Mouse (Mus musculus): ENCODE measurements at regions not wholly inside any gene's neighbourhood (a gene's known extent, or its start where the extent isn't known, plus 50 kb on each side); places are given as distances from the start of the nearest gene placed in this dataset.

DNA sequence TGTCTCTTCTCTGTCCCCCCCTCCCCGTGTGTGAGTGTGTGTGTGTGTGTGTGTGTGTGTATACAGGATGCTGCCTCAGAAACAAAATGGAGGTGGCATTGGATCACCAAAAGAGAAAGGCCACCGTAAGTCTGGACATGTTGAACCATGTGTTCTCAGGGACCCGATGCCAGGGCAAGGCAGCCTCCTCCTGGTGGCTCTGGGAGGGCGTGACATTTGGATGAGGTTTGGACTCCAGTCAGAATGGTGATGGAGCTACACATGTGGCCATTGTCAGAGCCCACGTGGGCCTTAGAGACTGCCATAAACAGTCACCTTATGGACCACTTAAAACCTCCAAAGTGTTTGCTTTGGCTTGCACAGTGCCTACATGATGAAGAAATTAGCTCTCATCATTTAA lies 80.0 kb downstream of the Efnb1 start:
- no peak for DNase-seq (ENCODE audit: low spot score)

DNA sequence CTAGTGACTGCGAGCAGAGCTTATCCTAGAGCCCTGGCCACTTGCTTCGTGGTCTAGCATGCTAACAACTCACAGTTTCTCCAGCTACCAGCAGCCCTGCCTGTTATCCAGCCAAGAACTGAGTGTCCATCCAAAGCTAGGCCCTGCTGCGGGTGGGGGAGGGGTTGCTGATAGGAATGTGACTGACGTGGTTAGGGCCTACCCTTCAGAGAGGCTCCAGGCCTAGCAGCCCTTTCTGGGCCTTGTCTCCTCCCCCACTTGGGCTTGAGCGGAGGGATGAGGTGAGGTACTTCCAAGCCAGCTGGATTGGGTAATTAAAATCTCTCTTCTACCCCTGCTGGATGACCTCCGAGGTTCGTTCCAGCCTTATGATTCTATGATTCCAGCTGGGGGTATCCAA lies 79.2 kb downstream of the Efnb1 start:
- no peak for DNase-seq (ENCODE audit: low spot score)

DNA sequence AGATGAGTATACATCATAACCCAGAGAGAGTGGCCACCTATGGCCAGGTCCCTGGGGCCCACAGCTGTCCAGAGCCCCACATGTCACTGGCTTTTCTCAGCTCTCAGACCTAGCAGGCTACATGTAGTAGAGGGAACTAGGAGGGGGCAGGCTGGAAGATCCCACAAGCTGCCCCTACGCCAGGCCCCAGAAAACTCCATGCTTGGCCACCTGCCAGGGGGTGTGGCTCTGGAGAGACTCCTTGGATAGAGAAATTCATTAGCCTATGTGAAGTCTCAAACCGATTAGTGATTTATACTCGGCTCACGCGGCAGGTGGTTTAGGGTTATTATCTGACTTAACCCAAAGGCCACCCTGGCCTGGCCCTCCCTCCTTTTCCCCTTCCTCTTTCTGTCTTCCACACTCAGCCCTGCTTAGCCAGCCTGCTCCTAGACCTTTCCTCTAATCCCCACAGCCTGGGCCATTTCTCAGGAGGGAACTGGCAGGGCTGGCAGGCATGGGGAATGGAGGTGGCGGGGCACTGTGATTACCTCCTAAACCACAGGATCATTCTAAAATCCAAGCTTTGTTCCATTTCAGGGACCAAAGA lies 77.7 kb downstream of the Efnb1 start:
- DNase-seq (ENCODE audit: low spot score), result no peak

DNA sequence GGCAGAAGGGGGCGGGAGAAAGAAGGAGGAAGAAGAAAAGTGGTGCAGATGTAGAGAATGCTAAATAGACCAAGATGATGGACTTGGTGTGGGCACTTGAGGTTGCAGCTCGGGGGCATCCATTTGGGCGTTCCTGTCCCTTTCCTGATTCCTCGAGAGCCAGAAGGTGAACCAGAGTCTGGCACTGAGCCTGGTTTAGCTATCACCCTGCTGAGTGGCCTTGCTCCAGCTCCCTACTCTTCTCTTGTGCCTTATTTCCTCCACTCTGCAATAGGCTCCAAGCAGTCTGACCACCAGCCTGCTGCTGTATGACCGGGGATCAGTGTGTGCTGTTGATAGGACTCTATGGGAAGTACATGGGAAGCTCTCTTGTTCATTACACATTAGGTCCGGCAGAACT lies 68.1 kb downstream of the Efnb1 start:
- no peak for DNase-seq (ENCODE audit: low spot score)

DNA sequence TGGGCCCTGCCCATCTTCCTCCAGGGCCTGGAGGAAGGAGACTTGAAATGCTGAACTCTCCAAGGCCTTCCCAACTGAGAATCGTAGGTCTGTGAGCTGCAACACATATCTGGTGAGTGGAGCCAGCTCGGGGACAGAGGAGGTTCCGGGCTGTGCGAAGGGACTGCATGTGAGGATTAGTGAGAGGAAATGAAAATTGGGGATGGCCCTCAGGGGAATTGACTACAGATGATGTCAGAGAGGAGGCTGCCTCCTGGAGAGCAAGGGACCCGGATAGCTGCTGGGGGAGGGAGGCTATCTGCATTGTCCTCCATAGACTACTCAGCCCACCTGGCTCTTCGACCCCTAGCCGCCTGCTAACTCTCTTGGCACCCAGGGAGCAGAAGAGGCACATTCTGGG lies 65.2 kb downstream of the Efnb1 start:
- no peak for DNase-seq (ENCODE audit: low spot score)

DNA sequence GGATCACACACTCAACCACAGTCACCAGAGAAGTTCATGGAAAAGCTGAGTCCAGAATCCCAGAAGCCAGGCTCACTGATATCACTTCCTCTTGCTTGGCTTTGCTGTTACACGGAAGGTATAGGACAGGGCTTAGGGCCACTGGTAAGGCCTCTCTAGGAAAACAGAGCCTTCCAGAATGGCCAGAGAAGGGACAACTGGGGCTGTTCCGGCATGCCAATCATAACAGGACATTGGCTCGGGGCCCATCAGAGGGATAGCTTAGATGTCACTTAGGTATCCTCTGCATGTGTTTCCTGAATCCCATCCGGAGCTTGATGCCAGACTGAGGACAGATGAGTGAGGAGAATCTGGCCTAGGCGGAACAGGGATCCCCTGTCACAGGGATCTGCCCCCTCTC lies 63.7 kb downstream of the Efnb1 start:
- no peak for DNase-seq (ENCODE audit: low spot score)

DNA sequence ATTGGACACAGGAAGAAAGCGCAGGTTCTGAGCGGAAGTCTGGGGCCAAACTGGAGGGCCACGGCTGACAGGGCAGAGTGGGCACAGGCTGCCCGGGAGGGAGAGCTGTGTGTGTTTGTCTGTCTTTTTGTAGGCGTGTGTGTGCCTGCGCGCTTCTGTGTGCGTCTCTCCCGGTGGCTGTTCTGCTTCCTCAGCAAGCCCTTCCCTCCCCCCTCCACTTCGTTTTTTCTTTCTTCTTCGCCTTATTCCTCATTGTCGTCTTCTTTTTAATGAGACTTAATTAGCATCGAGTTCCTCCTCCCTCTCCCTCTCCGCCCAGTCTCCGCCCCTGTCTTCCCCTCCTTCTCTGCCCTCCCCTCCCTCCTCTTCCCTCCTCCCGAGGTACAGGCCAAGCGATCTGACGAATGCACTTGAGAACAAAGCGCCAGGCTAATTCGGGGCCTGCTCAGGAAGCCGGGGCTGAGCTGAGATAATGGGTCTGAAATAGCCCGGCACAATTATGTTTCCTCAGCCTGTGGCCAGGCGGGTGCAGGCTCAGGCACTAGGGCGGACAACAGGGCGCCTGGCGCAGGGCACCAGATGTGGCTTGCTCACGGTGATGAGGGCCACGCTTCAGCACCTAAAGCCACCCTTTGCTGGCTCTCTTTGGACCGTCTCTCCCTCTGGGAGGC lies 63.2 kb downstream of the Efnb1 start:
- DNase-seq (ENCODE audit: low spot score), result peak; percentile 79
